Mouse (Mus musculus): Measurements from ENCODE around the gene Serinc3.

GRCm38 (mm10) chr2:163644575-163645385 is at the start of gene Serinc3:
- peak; percentile 21; the same call in 1 of the 2 replicates for TF ChIP-seq BHLHE40 (IDR thresholded peaks at IDR 0.05; ENCODE audit: low read depth, low read length)
- TF ChIP-seq KAT2A (IDR thresholded peaks at IDR 0.05; ENCODE audit: insufficient replicate concordance, low read length): peak; percentile 70; the same call in 1 of the 2 replicates
- TF ChIP-seq RAD21 (IDR thresholded peaks at IDR 0.05; ENCODE audit: low read depth, low read length): peak; percentile 68
- TF ChIP-seq UBTF (IDR thresholded peaks at IDR 0.05; ENCODE audit: low read depth, low read length): peak; percentile 85
- TF ChIP-seq POLR2A (IDR thresholded peaks at IDR 0.05; ENCODE audit: low read depth, low read length): peak; percentile 98
- no peak for TF ChIP-seq RCOR1 (conservative IDR thresholded peaks at IDR 0.05; ENCODE audit: low read depth, low read length)
- no peak for TF ChIP-seq USF1 (IDR thresholded peaks at IDR 0.05; ENCODE audit: low read depth, low read length)

All from CH12.LX (cell line).